Mouse (Mus musculus): Measurements from ENCODE around the gene Mafb. TPM values are rescaled to one million over a fixed set of nuclear protein-coding genes. Genes with fewer than 3 reads are reported as not detected.

Mafb gene
- total RNA-seq, 4 experiments from 2014 or later, result 13.0 to 15.2 (median 14.0) TPM

- DNase-seq, result no peak
Observed at GRCm38 (mm10) chr2:160321829-160322228, 45.0 kb downstream of the Mafb start.

- no peak for DNase-seq
Observed at GRCm38 (mm10) chr2:160318255-160318654, 48.6 kb downstream of the Mafb start.

Other genes starting within 250 kb of the Mafb start
- gene Gm826, start 32.9 kb downstream of the Mafb start, total RNA-seq (2022), result 1 to 10 TPM in 2 of 4 experiments, under 1 TPM in 2; 0.52 to 1.2 (median 0.83) TPM

Data from adrenal gland, adult 8-10 months (tissue).